Mouse (Mus musculus) left cerebral cortex, adult 8-10 months (tissue): Measurements from ENCODE around the gene Sars2. TPM values are rescaled to one million over a fixed set of nuclear protein-coding genes. Genes with fewer than 3 reads are reported as not detected.

ENCODE experiments used
- DNase-seq, 2 experiments: peaks; one replicate each; pipeline ENCODE4 v3.0.0; 2022; ENCODE audit warnings: low spot score in 2 of 2
- total RNA-seq, 4 experiments: library from RNA; stranded (reverse); gene quantifications; 2 replicates each; pipeline ENCODE4 v1.2.4; 2022

The Sars2 gene
- total RNA-seq, 4 experiments from 2014 or later = 11.5 to 15.7 (median 13.9) TPM

GRCm38 (mm10) chr7:28778825-28779224 is 37.0 kb downstream of the Sars2 start:
- DNase-seq = no peak

GRCm38 (mm10) chr7:28780067-28780658 is 38.4 kb downstream of the Sars2 start:
- peak; percentile 79 to 84 for DNase-seq

GRCm38 (mm10) chr7:28780857-28781256 is 39.1 kb downstream of the Sars2 start:
- no peak for DNase-seq

- no peak for DNase-seq
These were observed 39.5 kb downstream of the Sars2 start for GRCm38 (mm10) chr7:28781261-28781663.

DNA sequence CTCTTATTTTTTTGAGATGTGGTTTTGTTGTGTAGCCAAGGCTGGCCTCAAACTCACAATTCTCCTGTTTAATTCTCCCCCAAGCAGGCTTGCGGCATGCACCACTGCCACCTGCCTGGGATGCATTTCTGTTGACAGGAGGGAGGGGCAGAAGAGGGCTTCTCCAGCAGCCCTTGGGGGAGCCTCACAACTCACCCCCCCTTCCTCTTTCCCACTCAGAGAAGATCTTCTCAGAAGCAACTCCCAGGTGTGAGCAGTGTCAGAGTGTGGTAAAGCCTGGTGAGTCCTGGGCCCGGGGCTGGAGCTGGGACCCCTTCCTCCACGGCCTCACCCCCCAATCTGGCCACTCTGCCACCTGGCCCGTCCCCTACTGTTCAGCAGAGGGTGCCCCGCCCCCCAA is 43.4 kb downstream of the Sars2 start:
- DNase-seq = no peak

DNA sequence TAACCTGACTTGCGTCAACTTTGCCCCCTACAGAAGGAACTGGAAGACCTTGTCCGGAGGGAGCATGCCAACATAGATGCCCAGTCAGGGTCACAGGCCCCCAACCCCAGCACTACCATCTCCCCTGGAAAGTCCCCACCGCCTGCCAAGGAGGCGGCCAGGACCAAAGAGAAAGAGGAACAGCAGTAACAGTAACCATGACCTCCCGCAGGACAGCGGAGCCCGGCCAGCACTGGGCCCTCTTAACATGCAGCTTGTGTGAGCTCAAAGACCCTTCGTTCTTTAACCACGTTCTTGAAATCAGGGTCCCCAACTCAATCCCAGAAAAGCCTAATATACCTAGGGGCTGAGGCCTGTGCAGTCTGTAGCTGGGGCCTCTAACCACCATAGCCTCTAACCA is 46.1 kb downstream of the Sars2 start:
- no peak for DNase-seq

DNA sequence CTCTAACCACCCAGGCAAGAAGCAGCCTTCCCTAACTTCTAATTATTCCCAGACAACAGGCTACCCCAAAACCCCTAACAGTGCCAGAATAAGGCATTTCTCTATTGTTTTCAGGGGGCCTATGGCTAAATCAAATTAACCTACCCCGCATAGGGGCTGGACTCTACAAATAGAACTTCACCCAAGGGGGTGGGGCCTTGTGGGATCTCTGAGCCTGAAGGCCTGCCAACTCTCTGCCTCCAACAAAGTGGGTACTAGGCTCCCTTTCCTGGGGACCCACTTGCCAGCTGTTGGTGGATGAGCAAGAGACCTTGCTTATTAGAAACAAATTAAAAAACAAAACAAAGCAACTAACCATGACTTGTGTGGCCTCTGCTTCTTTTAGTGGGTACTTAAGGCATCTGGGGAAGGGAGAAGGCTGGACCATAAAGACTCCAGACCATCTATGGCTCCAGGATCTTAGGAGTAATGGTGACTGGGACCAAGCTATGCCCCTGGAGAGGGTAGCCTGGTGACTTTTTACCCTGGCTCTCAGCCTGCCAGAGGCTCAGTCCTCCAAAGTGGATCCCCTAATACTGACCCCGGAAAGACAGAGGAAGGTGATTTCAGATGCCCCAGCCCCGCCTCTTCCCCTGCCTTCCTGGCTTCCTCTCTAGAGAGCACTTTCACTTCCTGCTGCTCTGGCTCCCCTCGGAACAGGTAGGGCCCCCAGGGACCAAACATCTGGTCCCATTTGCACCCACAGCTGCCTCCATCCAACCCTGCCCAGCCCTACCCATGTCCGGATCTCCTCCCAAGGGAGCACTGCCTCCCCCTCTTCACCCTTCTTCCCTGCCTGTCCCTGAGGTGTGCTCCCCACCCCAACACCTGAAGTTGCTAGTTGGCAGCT is 46.8 kb downstream of the Sars2 start, which contains the start of gene Rinl:
Gene Rinl, plus strand, starts transcription at position 663 of the 889 bp plus-strand sequence.
- DNase-seq = no peak

DNA sequence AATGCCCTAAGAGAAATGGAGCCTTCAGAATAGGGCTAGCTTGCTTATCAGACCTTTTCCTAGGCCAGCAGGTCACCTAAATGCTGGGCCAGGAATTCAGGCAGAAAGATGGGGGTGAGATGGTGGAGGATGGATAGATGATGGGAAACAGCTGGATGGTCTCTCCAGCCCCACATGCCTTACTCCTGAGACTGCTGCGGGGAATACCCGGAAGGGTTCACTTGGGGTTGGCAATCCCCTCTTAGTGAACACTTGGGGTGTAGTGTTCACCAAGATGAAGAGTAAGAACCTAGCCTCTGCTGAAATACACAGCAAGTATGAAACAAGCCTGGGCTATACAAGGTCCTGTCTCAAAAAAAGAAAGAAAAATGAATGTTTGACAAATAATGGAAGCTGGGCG is 47.4 kb downstream of the Sars2 start:
- no peak for DNase-seq

DNA sequence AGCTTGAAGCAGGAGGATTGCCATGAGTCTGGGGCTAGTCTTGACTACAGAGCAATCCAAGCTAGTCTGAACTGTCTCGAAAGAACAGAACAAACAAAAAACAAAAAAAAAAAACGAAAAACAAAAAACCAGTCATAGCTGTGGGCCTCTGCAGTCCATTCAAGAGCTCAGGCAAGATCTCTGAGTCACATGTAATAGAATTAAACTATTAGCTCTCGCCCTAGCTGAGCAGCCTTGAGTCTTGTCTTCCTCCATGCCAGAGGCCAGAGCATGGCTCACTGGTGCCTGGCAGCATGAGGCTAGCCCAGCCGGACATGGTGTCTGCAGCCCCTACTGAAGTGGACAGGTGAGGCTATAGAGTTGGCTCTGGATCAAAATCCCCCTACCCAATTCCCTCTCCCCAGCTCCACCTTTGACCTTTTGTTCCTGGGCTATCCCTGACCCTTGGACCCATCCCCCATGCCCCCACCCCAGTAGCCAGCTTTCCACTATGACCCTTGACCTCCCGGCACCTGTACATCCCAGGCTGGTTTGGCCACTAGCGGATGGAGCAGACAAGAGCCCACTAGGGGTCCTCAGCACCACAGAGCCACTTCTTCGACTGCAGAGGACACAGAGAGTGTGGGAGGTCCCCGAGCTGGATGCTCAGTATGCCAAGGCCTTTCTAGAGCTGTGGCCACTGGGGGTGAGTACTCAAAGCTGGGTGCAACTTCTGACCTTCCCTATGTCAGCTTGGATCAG is 48.4 kb downstream of the Sars2 start:
- DNase-seq = no peak

GRCm38 (mm10) chr7:28791706-28792105 is 49.9 kb downstream of the Sars2 start:
- DNase-seq = no peak

DNA sequence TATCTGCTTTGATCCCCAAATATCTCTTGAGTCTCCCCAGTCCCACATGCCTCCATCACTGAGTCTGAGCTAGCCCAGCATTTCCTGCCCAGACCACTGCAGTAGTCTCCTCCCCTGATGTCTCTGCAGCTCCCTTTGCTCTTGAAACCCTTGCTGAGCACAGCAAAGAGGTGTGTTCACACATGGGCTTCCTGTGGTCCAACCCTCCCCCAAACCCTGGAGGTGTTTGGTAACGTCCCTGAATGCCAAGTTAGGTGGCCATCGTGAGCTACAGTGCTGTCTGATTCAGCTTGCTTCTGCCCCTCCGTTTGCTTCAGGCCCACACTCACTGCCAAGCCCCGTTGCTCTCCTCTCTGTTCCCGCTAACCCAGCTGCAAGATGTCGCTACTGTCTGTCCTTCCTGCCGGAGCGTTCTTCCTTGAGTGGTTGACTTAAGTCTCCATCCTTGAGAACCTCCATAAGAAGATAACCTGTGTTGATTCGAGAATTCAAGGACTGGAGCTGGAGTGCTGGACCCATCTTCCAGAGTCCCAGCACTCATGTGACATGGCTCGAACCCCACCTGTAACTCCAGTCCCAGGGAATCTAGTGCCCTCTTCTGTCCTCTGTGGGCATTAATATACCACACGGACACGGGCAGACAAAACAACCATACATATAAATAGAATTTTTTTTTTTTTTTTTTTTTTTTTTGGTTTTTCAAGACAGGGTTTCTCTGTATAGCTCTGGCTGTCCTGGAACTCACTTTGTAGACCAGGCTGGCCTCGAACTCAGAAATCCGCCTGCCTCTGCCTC is 50.8 kb downstream of the Sars2 start:
- no peak for DNase-seq

- DNase-seq = no peak
These were observed 52.0 kb downstream of the Sars2 start for GRCm38 (mm10) chr7:28793834-28794233.

- DNase-seq = no peak
These were observed 52.7 kb downstream of the Sars2 start for GRCm38 (mm10) chr7:28794496-28794895.

DNA sequence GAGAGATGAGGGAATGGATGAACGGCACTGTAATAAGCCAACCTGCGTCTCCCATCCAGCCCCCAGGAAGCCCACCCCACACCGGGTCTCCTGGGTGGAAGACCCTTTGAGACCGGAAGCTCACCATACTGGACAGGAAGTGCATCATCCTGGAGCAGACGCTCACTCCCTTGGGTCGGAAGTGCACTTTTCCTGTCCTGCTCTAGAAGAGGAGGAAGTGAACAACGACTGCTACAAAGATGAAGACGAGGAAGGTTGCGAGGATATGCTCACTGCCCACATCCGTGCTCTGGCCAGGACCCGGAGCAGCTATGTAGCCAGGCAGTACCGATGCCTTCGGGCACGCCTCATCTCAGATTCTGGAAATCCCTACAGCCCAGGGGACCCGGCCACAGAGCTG is 54.0 kb downstream of the Sars2 start:
- DNase-seq = no peak

GRCm38 (mm10) chr7:28796562-28796975 is 54.8 kb downstream of the Sars2 start:
- DNase-seq = peak; percentile 57 to 63

- no peak for DNase-seq
These were observed 58.2 kb downstream of the Sars2 start for GRCm38 (mm10) chr7:28799994-28800393.

DNA sequence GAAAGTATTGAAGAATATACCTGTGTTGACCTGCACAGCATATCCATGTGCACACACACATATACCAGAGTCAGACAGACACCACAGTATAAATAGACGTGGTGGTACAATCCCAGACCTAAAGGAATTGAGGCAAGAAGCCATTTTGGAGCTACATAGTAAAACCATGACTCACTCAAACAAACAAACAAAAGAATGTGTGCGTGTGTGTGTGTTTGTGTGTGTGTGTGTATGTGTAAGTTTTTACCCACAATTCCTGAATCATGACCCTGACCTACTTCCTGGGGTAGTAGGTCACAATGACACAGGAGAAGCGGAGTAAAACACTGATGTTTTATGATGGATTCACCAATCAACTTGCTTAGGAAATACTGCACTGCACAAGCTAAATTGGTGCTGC is 59.7 kb downstream of the Sars2 start:
- no peak for DNase-seq

DNA sequence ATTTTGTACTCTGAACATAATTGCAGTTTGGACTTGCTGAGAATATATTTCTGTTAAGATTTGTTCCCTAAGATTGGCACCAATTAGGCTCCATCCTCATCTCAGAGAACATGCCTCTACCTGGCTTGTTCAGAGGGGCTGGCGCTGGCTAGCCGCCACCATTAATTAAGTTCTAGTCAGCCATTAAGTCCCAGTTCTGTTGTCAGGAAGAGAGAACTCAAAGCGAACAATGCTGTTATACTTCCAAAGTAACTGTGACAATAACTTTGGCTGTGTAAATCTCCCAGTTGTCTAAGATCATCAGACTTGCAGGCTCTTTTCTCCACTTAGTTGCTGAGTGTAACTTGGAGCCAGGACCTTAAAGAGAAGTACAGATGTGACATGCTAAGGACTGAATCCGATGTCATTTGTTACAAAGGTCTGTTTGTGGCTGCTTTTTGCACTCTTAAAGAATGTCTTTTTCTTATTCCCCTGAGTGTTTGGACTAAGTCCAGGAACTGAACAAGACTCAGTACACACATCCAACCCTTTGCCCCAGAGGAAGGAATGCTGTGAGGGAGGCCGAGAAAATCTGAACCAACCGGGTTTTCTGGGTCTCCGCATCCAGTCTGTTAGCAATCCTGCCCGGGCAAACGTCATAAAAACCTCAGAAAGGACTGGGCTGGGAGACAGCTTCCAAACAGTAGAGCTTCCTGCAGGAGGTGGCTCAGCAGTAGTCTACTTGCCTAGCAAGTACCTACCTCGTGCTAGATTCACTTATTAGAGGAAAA is 60.3 kb downstream of the Sars2 start:
- DNase-seq = no peak

DNA sequence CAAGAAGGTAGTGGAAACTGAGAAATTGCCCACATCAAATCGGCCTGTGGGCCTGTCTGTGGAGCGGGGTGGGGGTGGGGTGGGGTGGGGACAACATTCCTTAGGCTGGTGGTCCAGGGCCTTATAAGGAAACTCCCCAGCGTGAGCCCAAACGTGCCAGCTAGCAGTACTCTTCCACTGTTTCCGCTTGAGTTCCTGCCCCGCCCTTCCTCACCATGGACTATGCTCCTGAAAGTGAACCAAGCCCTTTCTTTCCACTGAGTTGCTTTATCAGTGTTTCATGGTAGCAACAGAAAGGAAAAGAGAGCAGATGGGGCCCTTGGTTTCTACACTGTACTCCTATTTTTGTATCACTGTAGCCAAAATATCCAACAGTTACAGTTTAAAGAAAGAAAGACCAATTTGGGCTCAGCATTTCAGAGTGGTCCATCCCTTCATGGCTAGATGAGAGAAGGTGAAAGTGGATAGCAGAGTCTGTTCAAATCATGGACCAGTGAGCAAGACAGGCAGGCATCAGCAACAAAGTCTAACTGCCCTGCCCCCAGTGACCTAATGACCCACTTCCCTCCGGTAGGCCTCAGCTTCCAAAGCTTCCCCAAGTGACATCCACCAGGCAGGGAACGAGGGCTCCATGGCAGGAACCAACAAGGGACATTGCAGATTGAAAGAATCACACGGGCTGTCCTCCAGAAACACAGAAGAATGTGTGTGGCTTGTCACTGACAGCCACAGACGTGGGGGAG is 61.2 kb downstream of the Sars2 start:
- DNase-seq = no peak
